Mouse (Mus musculus): ENCODE results near the gene Otud7a. TPM values are rescaled to one million over a fixed set of nuclear protein-coding genes. Genes with fewer than 3 reads are reported as not detected.

Gene Otud7a
- 0.15 and 0.20 TPM in 2 replicates for polyA plus RNA-seq (2012; rRNA removed)

- Histone ChIP-seq H3K36me3 (ENCODE audit: control insufficient read depth, insufficient read depth, low read length) (no peaks in the 10 kb centered on the region), H3K4me3 (ENCODE audit: extremely low read depth, insufficient read depth, insufficient read length) (peak within 1 kb of the TSS; percentile 18; the same call in 1 of the 2 replicates), H3K27ac (ENCODE audit: insufficient read depth, low read length) (no peak within 1 kb of the TSS), H3K27me3 (ENCODE audit: control insufficient read depth, insufficient read depth, low read length) (peaks cover 5% of the 10 kb centered on the region; the same call in 1 of the 2 replicates), H3K4me1 (ENCODE audit: control insufficient read depth, insufficient read depth, insufficient read length) (no peaks in the 10 kb centered on the region)
- TF ChIP-seq POLR2A (IDR thresholded peaks at IDR 0.05; ENCODE audit: low read depth, low read length) (no peak), CTCF (IDR thresholded peaks at IDR 0.05; ENCODE audit: extremely low read depth, insufficient read depth, insufficient read length, insufficient replicate concordance) (no peak)
- WGBS: 5% methylated on average over 92 of the region's 123 CpGs
- DNase-seq (ENCODE audit: low read depth in 1 of 2, low spot score in 2 of 2): no peak
These were observed at the start of gene Otud7a for GRCm38 (mm10) chr7:63444484-63445345. Gene Otud7a, plus strand, starts transcription at chr7:63444751.

- no peak for TF ChIP-seq POLR2A (IDR thresholded peaks at IDR 0.05; ENCODE audit: low read depth, low read length)
- H3K36me3 ChIP-seq (ENCODE audit: control insufficient read depth, insufficient read depth, low read length): no peaks in the 10 kb centered on the region
- no peak overlapping the region for H3K4me3 ChIP-seq (ENCODE audit: extremely low read depth, insufficient read depth, insufficient read length)
- no peak for DNase-seq (ENCODE audit: low read depth in 1 of 2, low spot score in 2 of 2)
- no peaks in the 10 kb centered on the region for H3K4me1 ChIP-seq (ENCODE audit: control insufficient read depth, insufficient read depth, insufficient read length)
- no peaks in the 10 kb centered on the region for H3K27me3 ChIP-seq (ENCODE audit: control insufficient read depth, insufficient read depth, low read length)
- H3K27ac ChIP-seq (ENCODE audit: insufficient read depth, low read length): no peak overlapping the region
These were observed 38.6 kb upstream of the Otud7a start for GRCm38 (mm10) chr7:63405988-63406387.

- TF ChIP-seq POLR2A (IDR thresholded peaks at IDR 0.05; ENCODE audit: low read depth, low read length) (no peak), CTCF (IDR thresholded peaks at IDR 0.05; ENCODE audit: extremely low read depth, insufficient read depth, insufficient read length, insufficient replicate concordance) (no peak)
- no peak overlapping the region for H3K27ac ChIP-seq (ENCODE audit: insufficient read depth, low read length)
- no peaks in the 10 kb centered on the region for H3K4me1 ChIP-seq (ENCODE audit: control insufficient read depth, insufficient read depth, insufficient read length)
- no peak overlapping the region for H3K4me3 ChIP-seq (ENCODE audit: extremely low read depth, insufficient read depth, insufficient read length)
- 27% methylated on average over 10 of the region's 10 CpGs for WGBS
- H3K36me3 ChIP-seq (ENCODE audit: control insufficient read depth, insufficient read depth, low read length): no peaks in the 10 kb centered on the region
- DNase-seq (ENCODE audit: low read depth in 1 of 2, low spot score in 2 of 2): no peak
- H3K27me3 ChIP-seq (ENCODE audit: control insufficient read depth, insufficient read depth, low read length): peaks cover 5% of the 10 kb centered on the region; the same call in 1 of the 2 replicates
These were observed 772 bp downstream of the Otud7a start for GRCm38 (mm10) chr7:63445346-63445700.

- Histone ChIP-seq H3K27me3 (ENCODE audit: control insufficient read depth, insufficient read depth, low read length) (peaks cover 5% of the 10 kb centered on the region; the same call in 1 of the 2 replicates), H3K4me1 (ENCODE audit: control insufficient read depth, insufficient read depth, insufficient read length) (no peaks in the 10 kb centered on the region), H3K36me3 (ENCODE audit: control insufficient read depth, insufficient read depth, low read length) (no peaks in the 10 kb centered on the region), H3K4me3 (ENCODE audit: extremely low read depth, insufficient read depth, insufficient read length) (no peak overlapping the region), H3K27ac (ENCODE audit: insufficient read depth, low read length) (no peak overlapping the region)
- no peak for TF ChIP-seq CTCF (IDR thresholded peaks at IDR 0.05; ENCODE audit: extremely low read depth, insufficient read depth, insufficient read length, insufficient replicate concordance)
- TF ChIP-seq POLR2A (IDR thresholded peaks at IDR 0.05; ENCODE audit: low read depth, low read length): no peak
- no peak for DNase-seq (ENCODE audit: low read depth in 1 of 2, low spot score in 2 of 2)
- 37% methylated on average over 1 of the region's 1 CpGs for WGBS
These were observed 2.4 kb downstream of the Otud7a start for GRCm38 (mm10) chr7:63446951-63447350.

GRCm38 (mm10) chr7:63455228-63455627 is 10.7 kb downstream of the Otud7a start:
- no peak for TF ChIP-seq CTCF (IDR thresholded peaks at IDR 0.05; ENCODE audit: extremely low read depth, insufficient read depth, insufficient read length, insufficient replicate concordance)
- TF ChIP-seq POLR2A (IDR thresholded peaks at IDR 0.05; ENCODE audit: low read depth, low read length): no peak
- DNase-seq (ENCODE audit: low read depth in 1 of 2, low spot score in 2 of 2): no peak
- Histone ChIP-seq H3K27me3 (ENCODE audit: control insufficient read depth, insufficient read depth, low read length) (no peaks in the 10 kb centered on the region), H3K4me1 (ENCODE audit: control insufficient read depth, insufficient read depth, insufficient read length) (no peaks in the 10 kb centered on the region), H3K4me3 (ENCODE audit: extremely low read depth, insufficient read depth, insufficient read length) (no peak overlapping the region), H3K27ac (ENCODE audit: insufficient read depth, low read length) (no peak overlapping the region), H3K36me3 (ENCODE audit: control insufficient read depth, insufficient read depth, low read length) (no peaks in the 10 kb centered on the region)
- WGBS: 85% methylated on average over 3 of the region's 3 CpGs

- TF ChIP-seq POLR2A (IDR thresholded peaks at IDR 0.05; ENCODE audit: low read depth, low read length) (no peak), CTCF (IDR thresholded peaks at IDR 0.05; ENCODE audit: extremely low read depth, insufficient read depth, insufficient read length, insufficient replicate concordance) (no peak)
- 22% methylated on average over 2 of the region's 2 CpGs for WGBS
- H3K27me3 ChIP-seq (ENCODE audit: control insufficient read depth, insufficient read depth, low read length): no peaks in the 10 kb centered on the region
These were observed 17.7 kb downstream of the Otud7a start for GRCm38 (mm10) chr7:63462234-63462633.

GRCm38 (mm10) chr7:63462684-63463083 is 18.1 kb downstream of the Otud7a start:
- no peak overlapping the region for H3K27ac ChIP-seq (ENCODE audit: insufficient read depth, low read length)
- no peak overlapping the region for H3K4me3 ChIP-seq (ENCODE audit: extremely low read depth, insufficient read depth, insufficient read length)
- no peak for DNase-seq (ENCODE audit: low read depth in 1 of 2, low spot score in 2 of 2)
- 71% methylated on average over 2 of the region's 2 CpGs for WGBS
- no peaks in the 10 kb centered on the region for H3K4me1 ChIP-seq (ENCODE audit: control insufficient read depth, insufficient read depth, insufficient read length)
- no peaks in the 10 kb centered on the region for H3K36me3 ChIP-seq (ENCODE audit: control insufficient read depth, insufficient read depth, low read length)
- no peaks in the 10 kb centered on the region for H3K27me3 ChIP-seq (ENCODE audit: control insufficient read depth, insufficient read depth, low read length)
- TF ChIP-seq POLR2A (IDR thresholded peaks at IDR 0.05; ENCODE audit: low read depth, low read length) (no peak), CTCF (IDR thresholded peaks at IDR 0.05; ENCODE audit: extremely low read depth, insufficient read depth, insufficient read length, insufficient replicate concordance) (no peak)

More at GRCm38 (mm10) chr7:63462234-63462633, 17.7 kb downstream of the Otud7a start:
- Histone ChIP-seq H3K27ac (ENCODE audit: insufficient read depth, low read length) (no peak overlapping the region), H3K4me3 (ENCODE audit: extremely low read depth, insufficient read depth, insufficient read length) (no peak overlapping the region), H3K36me3 (ENCODE audit: control insufficient read depth, insufficient read depth, low read length) (no peaks in the 10 kb centered on the region), H3K4me1 (ENCODE audit: control insufficient read depth, insufficient read depth, insufficient read length) (no peaks in the 10 kb centered on the region)
- no peak for DNase-seq (ENCODE audit: low read depth in 1 of 2, low spot score in 2 of 2)
